14 mouse cellular contexts compared by ENCODE assay signal in the genomic region with DNA sequence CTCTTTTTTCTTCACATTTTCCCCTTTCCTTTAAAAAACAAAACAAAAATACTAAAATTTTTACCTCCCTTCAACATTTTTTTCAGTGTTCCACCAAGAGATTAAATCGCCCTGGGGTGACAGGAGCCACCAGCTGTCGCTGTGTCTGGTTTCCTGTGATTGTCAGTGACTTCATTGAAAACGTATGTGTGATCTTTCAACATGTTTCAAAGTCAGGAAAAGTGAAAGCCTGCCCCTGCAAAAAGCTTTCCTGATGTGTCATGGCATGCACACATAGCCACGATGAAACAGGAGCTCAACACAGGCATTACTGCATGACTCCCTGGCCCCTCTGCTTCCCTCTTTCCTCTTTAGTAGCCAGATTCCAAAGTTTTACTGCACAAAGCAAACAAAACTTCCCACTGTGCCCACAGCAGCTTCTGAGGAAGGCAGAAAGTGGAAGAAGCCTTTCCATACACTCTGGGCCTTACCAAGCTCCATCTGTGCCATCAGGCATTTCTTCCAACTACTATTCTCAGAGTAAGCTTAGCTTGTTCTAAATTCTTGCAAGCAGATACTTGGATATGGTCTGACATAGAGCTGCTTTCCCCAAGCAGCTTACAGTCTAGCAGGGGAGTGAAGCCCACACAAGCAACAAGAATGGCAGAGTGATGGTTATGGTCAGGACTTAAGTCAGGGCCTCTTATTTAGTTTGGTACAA.
DNase-seq lines count a peak whose midpoint lies in the region; ATAC-seq lines count a peak whose summit lies in the region.
"Had no signal": no experiment of that assay in that cellular context is flagged by ENCODE, and none has a peak within 500 bp of the region (broad histone marks: within the 10 kb centered on the region; RNA-seq: fewer than 3 reads in every experiment).

No protein-coding gene starts in this region.

- no peak overlapping the region for H3K4me3 ChIP-seq in heart, embryonic 16.5 days (ENCODE audit: low read length)
- no peak overlapping the region for H3K4me3 ChIP-seq in midbrain, embryonic 14.5 days (replicated peaks; ENCODE audit: low read depth, low read length)

- WGBS in heart, embryonic 16.5 days: 23% methylated on average over 4 of the region's 4 CpGs
- WGBS in midbrain, embryonic 14.5 days: 41% methylated on average over 4 of the region's 4 CpGs

- no peaks in the 10 kb centered on the region for H3K9me3 ChIP-seq in heart, embryonic 16.5 days (replicated peaks; ENCODE audit: control insufficient read depth, low read length)
- H3K9me3 ChIP-seq in midbrain, embryonic 14.5 days (ENCODE audit: control insufficient read depth, low read length): no peaks in the 10 kb centered on the region

- peaks cover 3% of the 10 kb centered on the region; the same call in 1 of the 2 replicates for H3K4me1 ChIP-seq in heart, embryonic 16.5 days (ENCODE audit: control insufficient read depth, insufficient read depth, low read length)
- H3K4me1 ChIP-seq in midbrain, embryonic 14.5 days (ENCODE audit: control insufficient read depth, insufficient read depth, low read length): 0 out of 2 replicates have a peak, but pooled peaks cover 4% of the 10 kb centered on the region

- intact Hi-C loops in heart, postnatal 25 days (cut with DNase I): no loop called here

- peak; percentile 91 for DNase-seq in heart, adult 11 months
- DNase-seq in heart, postnatal 25 days (ENCODE audit: low spot score): no peak
- peak; percentile 28 to 49 for DNase-seq in right cerebral cortex, postnatal 10 days (ENCODE audit: low spot score in 2 of 2)
- no peak for DNase-seq in right cerebral cortex, postnatal 4 days
- DNase-seq in adipocyte (ENCODE audit: low spot score): no peak
- DNase-seq in midbrain, embryonic 14.5 days: no peak
- DNase-seq: adrenal gland, adult 2 months; cerebellum, adult 9-10 months; gastrocnemius, postnatal 25 days; kidney, postnatal 10 days had no signal

- H3K9ac ChIP-seq in heart, embryonic 16.5 days (ENCODE audit: low read length): no peak overlapping the region
- no peak overlapping the region for H3K9ac ChIP-seq in midbrain, embryonic 14.5 days (replicated peaks; ENCODE audit: low read length)
- H3K9ac ChIP-seq: liver, embryonic 14.5 days had no signal

- ATAC-seq in heart, embryonic 16.5 days (replicated peaks; ENCODE audit: extremely low read depth, insufficient read depth, low FRiP score): peak; percentile 65; the same call in 1 of the 2 replicates
- no peak for ATAC-seq in cerebellum, adult (ENCODE audit: insufficient number of reproducible peaks, low FRiP score, low TSS enrichment)
- no peak for ATAC-seq in midbrain, embryonic 14.5 days (ENCODE audit: low FRiP score, low TSS enrichment)

- no peak overlapping the region for H3K4me2 ChIP-seq in heart, embryonic 16.5 days (ENCODE audit: low read depth, low read length)
- H3K4me2 ChIP-seq in midbrain, embryonic 14.5 days (ENCODE audit: low read length): no peak overlapping the region
- H3K4me2 ChIP-seq: midbrain, embryonic 11.5 days had no signal

- H3K27ac ChIP-seq in heart, embryonic 16.5 days (ENCODE audit: low read length): peak overlapping the region; percentile 59
- no peak overlapping the region for H3K27ac ChIP-seq in midbrain, embryonic 14.5 days (replicated peaks; ENCODE audit: low read depth, low read length)
- H3K27ac ChIP-seq: liver, embryonic 14.5 days had no signal

- H3K27me3 ChIP-seq in heart, embryonic 16.5 days (ENCODE audit: control insufficient read depth, insufficient read depth, low read length): no peaks in the 10 kb centered on the region
- no peaks in the 10 kb centered on the region for H3K27me3 ChIP-seq in midbrain, embryonic 14.5 days (ENCODE audit: control insufficient read depth, insufficient read depth, low read length)

- no peaks in the 10 kb centered on the region for H3K36me3 ChIP-seq in heart, embryonic 16.5 days (ENCODE audit: control insufficient read depth, insufficient read depth)
- no peaks in the 10 kb centered on the region for H3K36me3 ChIP-seq in midbrain, embryonic 14.5 days (ENCODE audit: control insufficient read depth, insufficient read depth, low read length)

Comparison
In these comparisons a context has a peak if more than half of its experiments do, and no peak if none do; other contexts are left out.
1. DNase-seq: peak in heart, adult 11 months (single experiment) and right cerebral cortex, postnatal 10 days (2 of 2); none in heart, postnatal 25 days (single experiment), right cerebral cortex, postnatal 4 days (single experiment), adipocyte (single experiment) and midbrain, embryonic 14.5 days (single experiment).